Mouse (Mus musculus): Measurements from ENCODE around the gene Foxq1. TPM values are rescaled to one million over a fixed set of nuclear protein-coding genes. Genes with fewer than 3 reads are reported as not detected.

The Foxq1 gene
- total RNA-seq (2021) = under 1 TPM; 0.10 to 0.14 TPM

- intact Hi-C loops (cut with DNase I) = no loop called here
- DNase-seq (ENCODE audit: low spot score) = no peak
Measured at GRCm38 (mm10) chr13:31555834-31556233, at the start of gene Foxq1. TSS of gene Foxq1 (plus strand) at chr13:31556134.

DNA sequence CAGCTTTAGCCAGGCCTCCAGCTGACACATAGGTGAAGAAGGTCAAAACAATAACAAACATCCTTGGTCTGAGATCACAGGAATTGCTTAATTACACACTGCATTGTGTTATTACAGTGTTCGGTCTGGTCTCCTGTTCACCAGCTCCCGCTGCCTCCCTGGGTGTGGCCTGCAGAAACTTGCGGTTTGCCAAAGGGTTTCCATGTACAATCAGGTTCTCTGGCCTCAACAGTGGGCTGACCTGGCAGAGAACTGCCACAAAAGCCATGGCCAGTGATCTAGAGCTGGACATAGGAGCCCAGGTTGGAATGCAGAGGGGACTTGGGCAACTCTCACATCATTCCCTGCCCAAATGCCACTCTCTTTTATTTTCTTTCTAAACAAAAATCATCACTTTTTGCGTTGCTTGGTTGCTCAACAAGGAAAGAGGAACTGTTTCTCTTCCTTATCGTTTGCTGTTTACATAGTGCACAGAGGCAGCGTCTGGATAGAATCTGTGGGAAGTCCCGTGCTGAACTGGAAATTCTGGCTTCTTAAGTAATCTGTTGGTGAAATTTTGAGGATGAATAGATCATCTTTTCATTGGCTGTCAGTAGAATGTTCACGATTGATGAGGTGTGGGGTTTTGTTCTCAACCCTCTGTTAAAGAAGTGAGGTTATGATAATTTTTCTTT, 49.3 kb upstream of the Foxq1 start:
- intact Hi-C loops (cut with DNase I) = no loop called here

GRCm38 (mm10) chr13:31515261-31515660, 40.7 kb upstream of the Foxq1 start:
- no peak for DNase-seq (ENCODE audit: low spot score)
- intact Hi-C loops (cut with DNase I) = no loop called here

More for the DNA sequence above, 49.3 kb upstream of the Foxq1 start:
- peak; percentile 1 for DNase-seq (ENCODE audit: low spot score)

- peak; percentile 16 for DNase-seq (ENCODE audit: low spot score)
- intact Hi-C loops (cut with DNase I) = no loop called here
Measured at GRCm38 (mm10) chr13:31518411-31518886, 37.5 kb upstream of the Foxq1 start.

GRCm38 (mm10) chr13:31518971-31519370, 37.0 kb upstream of the Foxq1 start:
- DNase-seq (ENCODE audit: low spot score) = no peak
- intact Hi-C loops (cut with DNase I) = no loop called here

- no peak for DNase-seq (ENCODE audit: low spot score)
- intact Hi-C loops (cut with DNase I) = no loop called here
Measured at GRCm38 (mm10) chr13:31524976-31525375, 31.0 kb upstream of the Foxq1 start.

GRCm38 (mm10) chr13:31531186-31531585, 24.7 kb upstream of the Foxq1 start:
- intact Hi-C loops (cut with DNase I) = no loop called here
- no peak for DNase-seq (ENCODE audit: low spot score)

DNA sequence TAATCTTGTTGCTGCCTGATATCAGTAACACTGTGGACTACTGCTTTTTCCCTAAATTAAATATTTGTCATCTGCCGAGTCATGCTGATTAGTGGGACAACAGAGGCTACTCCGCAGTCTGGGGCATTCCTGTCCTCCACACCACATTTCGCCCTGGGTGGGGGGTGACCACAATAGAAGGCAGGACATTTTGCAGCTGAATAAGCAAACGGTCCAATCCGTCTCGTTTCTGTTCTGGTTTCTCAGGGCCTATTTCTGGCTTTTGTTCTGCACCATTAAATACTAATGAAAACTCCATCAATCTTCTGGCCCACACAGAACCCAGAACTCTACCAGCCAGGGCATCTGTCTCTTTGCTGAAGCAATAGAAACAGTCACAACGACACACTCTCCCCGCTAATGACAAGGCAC, 24.3 kb upstream of the Foxq1 start:
- no peak for DNase-seq (ENCODE audit: low spot score)
- intact Hi-C loops (cut with DNase I) = no loop called here

DNA sequence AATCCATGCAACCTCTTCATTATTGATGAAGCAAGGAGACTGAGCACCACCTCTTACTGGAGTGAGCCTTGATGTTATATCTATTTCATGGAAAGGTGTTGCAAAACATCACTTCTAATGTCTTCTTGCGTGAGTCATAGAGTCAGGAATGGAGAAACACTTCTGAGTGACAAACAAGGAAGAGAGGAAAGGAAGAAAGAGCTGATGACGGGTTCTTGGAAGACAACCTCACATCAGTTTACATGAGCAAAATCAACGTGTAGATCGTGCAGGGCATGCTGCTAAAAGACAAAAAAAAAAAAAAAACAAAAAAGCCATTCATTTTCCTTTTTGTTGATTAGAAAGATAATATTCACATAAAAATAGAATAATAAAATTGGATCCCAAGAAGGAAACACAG, 21.2 kb upstream of the Foxq1 start:
- intact Hi-C loops (cut with DNase I) = no loop called here
- no peak for DNase-seq (ENCODE audit: low spot score)

DNA sequence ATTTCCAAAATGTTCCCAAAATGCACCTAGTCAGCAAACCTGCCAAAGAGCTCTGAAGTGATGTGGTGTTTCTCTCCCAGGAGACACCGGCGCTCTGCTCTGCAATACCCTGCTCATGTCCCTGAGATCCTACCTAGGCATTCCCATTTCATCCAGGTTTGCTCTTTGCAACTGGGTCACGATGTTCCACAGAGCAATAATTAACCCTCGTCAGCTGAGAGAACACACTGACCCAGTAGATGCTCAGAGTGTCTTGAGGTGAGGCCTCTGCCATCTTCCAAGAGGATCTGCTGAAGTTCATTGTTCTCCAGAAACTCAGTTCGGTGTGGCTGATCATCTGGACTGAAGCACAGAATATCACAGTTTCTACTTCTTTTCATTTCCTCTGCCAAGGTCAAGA, 12.9 kb upstream of the Foxq1 start:
- intact Hi-C loops (cut with DNase I) = no loop called here
- no peak for DNase-seq (ENCODE audit: low spot score)

DNA sequence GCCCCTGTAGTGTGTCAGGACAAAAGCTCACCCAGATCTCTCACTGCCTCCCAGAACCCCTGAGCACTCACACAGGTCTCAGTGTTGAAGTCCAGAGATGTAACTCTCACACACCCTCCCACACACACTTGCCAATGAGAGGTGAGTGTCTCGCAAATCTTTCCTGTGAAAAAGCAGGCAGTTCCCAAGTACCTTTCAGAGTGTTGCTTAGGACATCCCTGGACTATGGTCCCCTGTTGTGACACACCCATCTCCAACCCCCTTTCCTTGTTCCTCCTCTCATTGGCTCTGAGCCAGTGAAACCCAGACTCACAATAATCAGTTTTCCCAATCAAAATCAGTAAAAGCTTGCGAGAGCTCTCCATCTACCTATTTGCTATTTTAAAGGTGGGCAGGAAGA, 9.2 kb upstream of the Foxq1 start:
- no peak for DNase-seq (ENCODE audit: low spot score)
- intact Hi-C loops (cut with DNase I) = no loop called here

- no peak for DNase-seq (ENCODE audit: low spot score)
- intact Hi-C loops (cut with DNase I) = no loop called here
Measured at GRCm38 (mm10) chr13:31547204-31547603, 8.7 kb upstream of the Foxq1 start.

GRCm38 (mm10) chr13:31547610-31548009, 8.3 kb upstream of the Foxq1 start:
- DNase-seq (ENCODE audit: low spot score) = no peak
- intact Hi-C loops (cut with DNase I) = no loop called here

- intact Hi-C loops (cut with DNase I) = no loop called here
- no peak for DNase-seq (ENCODE audit: low spot score)
Measured at GRCm38 (mm10) chr13:31556964-31557767, 1.2 kb downstream of the Foxq1 start.

GRCm38 (mm10) chr13:31557768-31558520, 2.0 kb downstream of the Foxq1 start:
- DNase-seq (ENCODE audit: low spot score) = no peak
- intact Hi-C loops (cut with DNase I) = no loop called here

DNA sequence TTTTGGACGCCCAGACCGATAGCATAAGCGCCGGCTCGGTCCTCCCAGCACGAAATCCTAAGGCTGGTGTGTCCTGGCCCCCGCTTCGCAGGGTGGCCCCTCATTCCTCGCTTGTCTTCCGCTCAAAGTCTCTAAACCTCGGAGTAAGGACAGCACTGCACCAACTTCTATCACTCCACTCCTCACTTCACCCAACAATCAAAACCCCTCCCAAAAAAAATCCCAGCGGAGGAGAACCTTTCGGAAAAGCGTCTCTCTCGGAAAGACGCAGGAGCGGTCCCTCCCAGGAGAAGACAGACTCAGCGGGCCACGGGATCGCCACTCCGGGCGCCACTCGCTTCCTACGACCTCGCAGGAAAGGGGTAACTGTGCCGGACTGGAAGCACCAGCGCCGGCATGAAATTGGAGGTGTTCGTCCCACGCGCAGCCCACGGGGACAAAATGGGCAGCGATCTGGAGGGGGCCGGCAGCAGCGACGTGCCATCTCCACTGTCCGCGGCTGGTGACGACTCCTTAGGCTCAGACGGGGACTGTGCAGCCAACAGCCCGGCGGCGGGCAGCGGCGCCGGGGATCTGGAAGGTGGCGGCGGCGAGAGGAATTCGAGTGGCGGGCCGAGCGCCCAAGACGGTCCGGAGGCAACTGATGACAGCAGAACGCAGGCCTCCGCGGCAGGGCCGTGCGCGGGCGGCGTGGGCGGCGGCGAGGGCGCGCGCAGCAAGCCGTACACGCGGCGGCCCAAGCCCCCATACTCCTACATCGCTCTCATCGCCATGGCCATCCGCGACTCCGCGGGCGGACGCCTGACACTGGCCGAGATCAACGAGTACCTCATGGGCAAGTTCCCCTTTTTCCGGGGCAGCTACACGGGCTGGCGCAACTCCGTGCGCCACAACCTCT, 2.8 kb downstream of the Foxq1 start, which contains the start of gene A530084C06Rik:
Gene A530084C06Rik (minus strand): TSS at position 813 of the 898 bp plus-strand sequence.
- intact Hi-C loops (cut with DNase I) = no loop called here
- DNase-seq (ENCODE audit: low spot score) = no peak

- intact Hi-C loops (cut with DNase I) = no loop called here
- peak; percentile 4 for DNase-seq (ENCODE audit: low spot score)
Measured at GRCm38 (mm10) chr13:31559419-31560144, 3.6 kb downstream of the Foxq1 start.

DNA sequence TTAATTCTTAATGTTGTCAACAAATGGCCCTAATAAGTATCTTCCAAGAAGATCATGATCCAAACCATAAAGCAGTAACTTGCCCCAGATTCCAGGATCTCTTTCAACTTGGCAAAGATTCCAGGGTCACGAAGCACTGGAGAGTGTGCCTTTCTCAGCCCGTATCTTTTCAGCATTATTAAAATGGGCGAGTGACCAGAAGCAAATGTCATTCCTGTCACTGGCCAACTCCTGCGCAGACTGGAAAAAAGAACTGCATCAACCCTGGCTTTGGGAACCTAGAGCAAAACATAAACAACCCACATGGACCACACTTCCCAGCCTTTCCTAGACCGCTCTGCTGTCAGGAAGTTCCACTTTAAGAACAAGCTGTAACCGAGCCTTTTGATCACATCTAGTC, 8.5 kb downstream of the Foxq1 start:
- intact Hi-C loops (cut with DNase I) = no loop called here
- DNase-seq (ENCODE audit: low spot score) = no peak

GRCm38 (mm10) chr13:31567099-31567498, 11.2 kb downstream of the Foxq1 start:
- intact Hi-C loops (cut with DNase I) = no loop called here
- DNase-seq (ENCODE audit: low spot score) = no peak

All from heart, postnatal 25 days (tissue).